Mouse (Mus musculus) layer of hippocampus, adult 18-20 months (tissue): Measurements from ENCODE around the gene Pde6c. TPM values are rescaled to one million over a fixed set of nuclear protein-coding genes. Genes with fewer than 3 reads are reported as not detected.

Experiments used
- total RNA-seq, 2 experiments: library from RNA; stranded (reverse); gene quantifications; 2 replicates each; pipeline ENCODE4 v1.2.3; 2021

Gene Pde6c
- total RNA-seq, 2 experiments from 2014 or later, result 0.20 TPM

Other genes starting within 250 kb of the Pde6c start
- 1 to 10 TPM; 3.3 to 4.3 TPM for gene Myof, start 89.2 kb upstream of the Pde6c start, total RNA-seq
- gene Cep55, start 77.8 kb upstream of the Pde6c start, total RNA-seq, result under 1 TPM; 0.28 to 0.32 TPM
- gene Ffar4, start 35.7 kb upstream of the Pde6c start, total RNA-seq, result not detected
- gene Rbp4, start 7.5 kb upstream of the Pde6c start, total RNA-seq, result 10 to 100 TPM; 11.3 to 12.4 TPM
- gene Fra10ac1, start 91.4 kb downstream of the Pde6c start, total RNA-seq, result 10 to 100 TPM; 17.5 to 18.1 TPM
- 100 to 1,000 TPM; 169 to 170 TPM for gene Lgi1, start 131.8 kb downstream of the Pde6c start, total RNA-seq